Mouse (Mus musculus) liver, adult 2 months (tissue): ENCODE measurements around the gene Nog.

Experiments
- CTCF ChIP-seq: fragments of 200-500 bp; IDR thresholded peaks from 2 replicates; pipeline ENCODE4 v1.5.1; 2011; ENCODE audit warnings: low read depth, low read length, control low read depth
- POLR2A ChIP-seq: fragments of 200-500 bp; IDR thresholded peaks from 2 replicates; pipeline ENCODE4 v1.6.1; 2011; ENCODE audit warnings: low read length, control low read depth; ENCODE audit not compliant: insufficient read depth; ENCODE audit errors: extremely low read depth

DNA sequence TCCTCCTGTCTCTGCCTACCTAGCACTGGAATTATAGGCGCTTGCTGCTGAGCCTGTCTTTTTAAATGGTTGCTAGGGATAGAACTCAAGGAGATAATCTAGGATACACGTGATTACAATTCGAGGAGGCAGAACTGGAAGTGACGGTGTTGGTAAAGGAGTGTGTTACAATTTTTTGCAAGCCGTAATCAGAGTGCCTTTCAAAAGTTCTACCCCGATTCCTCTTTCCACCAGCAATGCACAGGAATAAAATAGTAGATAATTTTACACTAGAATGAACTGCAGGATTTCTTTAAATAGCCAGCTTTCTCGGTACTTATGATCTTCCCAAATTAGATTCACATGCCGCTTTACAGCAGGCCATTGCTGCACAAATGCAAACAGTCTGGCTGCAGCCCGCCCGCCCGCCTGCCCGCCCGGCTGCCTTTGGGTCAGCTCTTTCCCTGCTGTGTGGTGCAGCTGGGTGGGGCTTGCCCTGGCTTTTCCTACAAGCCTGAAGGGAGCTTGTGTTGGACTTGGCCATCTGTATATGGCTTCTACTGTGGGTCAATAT is 32.2 kb downstream of the Nog start:
- no peak for TF ChIP-seq CTCF
- TF ChIP-seq POLR2A: no peak
